ENCODE assay signal across 1 mouse cellular context in the genomic region with DNA sequence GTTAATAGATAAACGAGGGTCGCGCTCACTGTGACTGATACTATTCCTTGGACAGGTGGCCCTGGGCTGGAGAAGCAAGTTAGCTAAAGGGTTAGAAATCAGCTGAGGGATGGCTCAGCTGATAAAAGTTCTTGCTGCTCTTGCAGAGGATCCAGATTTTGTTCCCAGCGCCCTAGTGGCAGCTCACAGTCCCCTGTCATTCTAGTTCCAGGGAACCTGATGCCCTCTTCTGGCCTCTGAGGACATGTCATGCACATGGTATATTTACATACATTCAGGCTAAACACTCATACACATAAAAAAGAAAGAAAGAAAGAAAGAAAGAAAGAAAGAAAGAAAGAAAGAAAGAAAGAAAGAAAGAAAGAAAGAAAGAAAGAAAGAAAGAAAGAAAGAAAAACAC.
TF ChIP-seq lines count a peak whose summit lies in the region.

No protein-coding gene starts in this region.

TF ChIP-seq in MEL, 35 proteins besides CTCF, POLR2A, EP300 and RAD21:
- TF ChIP-seq POLR2AphosphoS5 (IDR thresholded peaks at IDR 0.05; ENCODE audit: borderline replicate concordance, low read depth, low read length) (no peak), USF1 (IDR thresholded peaks at IDR 0.05; ENCODE audit: low read depth, low read length) (no peak), SMC3 (IDR thresholded peaks at IDR 0.05; ENCODE audit: low read depth, low read length) (peak; percentile 12; the same call in 1 of the 2 replicates)
TF ChIP-seq in MEL: peak in this region for 1.
